Mouse (Mus musculus) stomach, postnatal 0 days (tissue): ENCODE measurements around the gene AC161166.1. TPM values are rescaled to one million over a fixed set of nuclear protein-coding genes. Genes with fewer than 3 reads are reported as not detected.
A peak's percentile ranks its signal among the peaks of the same experiment; 100 is the strongest.

Experiments used
- ATAC-seq: fragments of 200-750 bp; cut with Nextera tagmentation; 2 replicates; pipeline ENCODE4 v1.8.0; 2017; ENCODE audit not compliant: low FRiP score, low TSS enrichment
- DNase-seq: peaks from one replicate; pipeline ENCODE4 v3.0.0-alpha.2; 2016; ENCODE audit warnings: low spot score
- H3K27ac ChIP-seq: fragments of 300-500 bp; sonication (generic); replicated peaks from 2 replicates; pipeline ENCODE4 v1.5.1; 2014; ENCODE audit warnings: mild to moderate bottlenecking, control low read depth
- H3K27me3 ChIP-seq: fragments of 300-500 bp; sonication (generic); 2 replicates; pipeline ENCODE4 v1.6.1; 2014; ENCODE audit warnings: low read length; ENCODE audit not compliant: control insufficient read depth, insufficient read depth
- H3K36me3 ChIP-seq: fragments of 300-500 bp; sonication (generic); 2 replicates; pipeline ENCODE4 v1.6.1; 2014; ENCODE audit warnings: low read length, mixed read lengths; ENCODE audit not compliant: control insufficient read depth, insufficient read depth
- H3K4me1 ChIP-seq: fragments of 300-500 bp; sonication (generic); replicated peaks from 2 replicates; pipeline ENCODE4 v1.6.1; 2014; ENCODE audit warnings: antibody characterized with exemption; ENCODE audit not compliant: control insufficient read depth, insufficient read depth
- H3K4me2 ChIP-seq: fragments of 300-500 bp; sonication (generic); replicated peaks from 2 replicates; pipeline ENCODE4 v1.6.1; 2014; ENCODE audit warnings: low read depth, mild to moderate bottlenecking, control low read depth, moderate library complexity
- H3K4me3 ChIP-seq: fragments of 300-500 bp; sonication (generic); 2 replicates; pipeline ENCODE4 v1.5.1; 2014; ENCODE audit warnings: low read depth, low read length, control low read depth
- H3K9ac ChIP-seq: fragments of 300-500 bp; sonication (generic); 2 replicates; pipeline ENCODE4 v1.6.1; 2014; ENCODE audit warnings: mild to moderate bottlenecking, low read length, control low read depth, mixed read lengths
- H3K9me3 ChIP-seq: fragments of 300-500 bp; sonication (generic); 2 replicates; pipeline ENCODE4 v1.6.1; 2016; ENCODE audit warnings: low read length; ENCODE audit not compliant: control insufficient read depth
- CTCF ChIP-seq: IDR thresholded peaks from 2 replicates; pipeline ENCODE4 v1.5.1; 2016; ENCODE audit warnings: antibody characterized with exemption, low read depth, mild to moderate bottlenecking, moderate library complexity
- EP300 ChIP-seq: optimal IDR thresholded peaks from 2 replicates; pipeline ENCODE3; 2016; ENCODE audit warnings: antibody characterized with exemption
- WGBS: fragments of 180-500 bp; shearing (Covaris S2); extraction: QIAGEN DNeasy Blood & Tissue Kit; methylation state at CpG from one replicate; pipeline ENCODE4 v1.1.7; 2014; 5-methylcytosine and 5-hydroxymethylcytosine counted together
- polyA plus RNA-seq: library from polyadenylated mRNA; unstranded; fragments of >200 nt; fragmentation: Nextera tagmentation; extraction: Ambion mirVana; gene quantifications from 2 replicates; pipeline ENCODE4 v1.2.1, GENCODE M21; 2015

Gene AC161166.1
- polyA plus RNA-seq, 1 experiment from 2014 or later: 0.07 TPM

DNA sequence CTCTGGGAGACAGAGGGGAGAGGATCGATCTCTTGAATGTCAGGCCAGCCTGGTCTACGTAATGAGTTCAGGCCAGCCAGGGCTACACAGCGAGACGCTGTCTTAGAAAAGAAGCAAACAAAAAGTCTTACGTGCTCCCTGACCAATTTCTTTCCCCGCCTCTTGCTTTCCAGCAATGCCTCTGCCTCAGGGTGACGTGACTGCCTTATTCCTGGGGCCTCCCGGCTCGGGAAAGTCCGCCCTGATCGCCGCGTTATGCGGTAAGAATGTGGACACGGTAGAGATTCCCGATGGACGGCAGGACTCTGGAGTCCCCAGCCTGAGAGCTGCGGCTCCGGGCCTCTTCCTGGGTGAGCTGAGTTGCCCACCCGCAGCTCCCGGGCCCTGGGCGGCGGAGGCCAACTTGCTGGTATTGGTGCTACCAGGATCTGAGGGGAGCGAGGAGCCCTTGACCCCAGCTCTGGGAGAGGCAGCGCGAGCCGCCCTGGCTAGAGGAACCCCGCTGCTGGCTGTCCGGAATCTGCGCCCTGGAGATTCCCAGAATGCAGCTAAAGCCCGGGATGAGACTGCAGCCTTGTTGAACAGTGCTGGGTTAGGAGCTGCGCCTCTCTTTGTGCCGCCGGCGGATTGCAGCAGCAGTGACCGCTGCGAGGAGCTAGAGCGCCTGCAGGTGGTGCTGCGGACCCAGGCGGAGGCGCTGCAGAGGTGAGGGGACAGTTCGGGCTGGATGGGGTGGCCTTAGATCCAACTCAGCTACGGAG is 19.1 kb upstream of the AC161166.1 start:
- H3K9me3 ChIP-seq: no peaks in the 10 kb centered on the region
- H3K36me3 ChIP-seq: peaks cover 12% of the 10 kb centered on the region
- ATAC-seq (peak; percentile 68), DNase-seq (peak; percentile 85)
- H3K9ac ChIP-seq: peak overlapping the region; percentile 80
- TF ChIP-seq EP300 (no peak), CTCF (peak; percentile 94)
- H3K27ac ChIP-seq: peak overlapping the region; percentile 94
- H3K27me3 ChIP-seq: no peaks in the 10 kb centered on the region
- peak overlapping the region; percentile 96 for H3K4me2 ChIP-seq
- peak overlapping the region; percentile 60 for H3K4me3 ChIP-seq
- 1% methylated on average over 43 of the region's 43 CpGs for WGBS
- H3K4me1 ChIP-seq: no peaks in the 10 kb centered on the region

DNA sequence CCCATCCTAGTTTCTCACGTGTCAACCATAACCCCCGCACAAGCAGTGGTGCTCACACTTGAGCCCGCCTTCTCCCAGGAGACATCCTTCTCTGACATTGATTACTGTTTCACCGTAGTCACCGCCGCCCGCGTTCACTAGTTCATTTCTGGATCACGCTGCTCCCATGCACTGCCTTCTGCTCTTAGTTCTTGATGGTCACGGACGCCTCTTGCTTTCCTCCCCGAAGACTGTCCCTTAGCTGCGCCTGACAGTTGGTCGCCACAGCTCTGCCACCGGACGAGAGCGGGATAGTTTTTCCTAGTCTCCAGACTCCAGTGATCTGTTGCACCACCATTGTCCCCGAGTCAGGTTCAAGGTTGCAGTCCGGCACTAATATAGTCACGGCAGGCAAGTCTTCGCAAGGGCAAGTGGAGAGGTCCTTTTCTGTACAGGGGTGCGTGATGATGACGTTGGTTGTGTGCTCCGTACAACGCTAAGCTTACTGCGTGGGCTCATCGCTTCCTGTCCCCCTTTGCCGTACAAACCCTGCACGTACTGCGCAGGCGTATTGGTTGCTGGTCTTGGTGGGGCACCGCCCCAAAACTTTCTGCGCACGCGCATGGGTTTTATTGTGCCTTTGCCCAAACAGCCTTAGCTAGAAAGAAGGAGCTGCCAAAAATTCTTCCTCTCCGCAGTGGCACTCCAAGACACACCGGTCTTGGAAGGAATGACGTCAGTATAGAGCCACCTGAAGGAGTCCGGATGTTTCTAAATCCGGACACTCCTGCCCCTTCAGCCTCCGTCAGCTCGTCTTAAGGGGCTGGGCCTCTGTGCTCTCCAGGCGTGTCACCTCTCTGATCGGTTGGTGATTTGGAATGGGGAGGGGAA is 18.0 kb upstream of the AC161166.1 start, which contains the start of gene Irgq:
Irgq (plus strand) TSS at position 628 of the 870 bp plus-strand sequence.
- Histone ChIP-seq H3K4me1 (no peaks in the 10 kb centered on the region), H3K27ac (peak within 1 kb of the TSS; percentile 94), H3K4me3 (peak within 1 kb of the TSS; percentile 60), H3K9ac (peak within 1 kb of the TSS; percentile 80), H3K27me3 (no peaks in the 10 kb centered on the region), H3K4me2 (peak within 1 kb of the TSS; percentile 96), H3K36me3 (peaks cover 12% of the 10 kb centered on the region), H3K9me3 (no peaks in the 10 kb centered on the region)
- ATAC-seq: peak; percentile 95
- under 1% methylated on average over 44 of the region's 44 CpGs for WGBS
- DNase-seq: peak; percentile 98
- peak; percentile 23 for TF ChIP-seq CTCF
- no peak for TF ChIP-seq EP300

- TF ChIP-seq CTCF (no peak), EP300 (no peak)
- ATAC-seq: no peak
- 47% methylated on average over 11 of the region's 11 CpGs for WGBS
- H3K4me3 ChIP-seq: peak overlapping the region; percentile 60
- peak; percentile 36 for DNase-seq
- no peaks in the 10 kb centered on the region for H3K27me3 ChIP-seq
- H3K4me2 ChIP-seq: peak overlapping the region; percentile 55
- peak overlapping the region; percentile 93; the same call in 1 of the 2 replicates for H3K27ac ChIP-seq
- no peaks in the 10 kb centered on the region for H3K9me3 ChIP-seq
- H3K9ac ChIP-seq: peak overlapping the region; percentile 69
- peaks cover 12% of the 10 kb centered on the region for H3K36me3 ChIP-seq
- no peaks in the 10 kb centered on the region for H3K4me1 ChIP-seq
Measured at GRCm38 (mm10) chr7:24529580-24529979, 17.3 kb upstream of the AC161166.1 start.

- H3K27me3 ChIP-seq: no peaks in the 10 kb centered on the region
- H3K9ac ChIP-seq: no peak overlapping the region
- no peak overlapping the region for H3K4me3 ChIP-seq
- H3K36me3 ChIP-seq: peaks cover 8% of the 10 kb centered on the region
- no peak overlapping the region for H3K27ac ChIP-seq
- no peaks in the 10 kb centered on the region for H3K4me1 ChIP-seq
- 91% methylated on average over 11 of the region's 11 CpGs for WGBS
- ATAC-seq (no peak), DNase-seq (no peak)
- no peak for TF ChIP-seq CTCF
- TF ChIP-seq EP300: no peak
- H3K4me2 ChIP-seq: no peak overlapping the region
- no peaks in the 10 kb centered on the region for H3K9me3 ChIP-seq
Measured at GRCm38 (mm10) chr7:24528861-24529260, 16.6 kb upstream of the AC161166.1 start.

GRCm38 (mm10) chr7:24525686-24526420 is 13.6 kb upstream of the AC161166.1 start:
- H3K36me3 ChIP-seq: no peaks in the 10 kb centered on the region
- 85% methylated on average over 12 of the region's 12 CpGs for WGBS
- ATAC-seq (no peak), DNase-seq (no peak)
- no peaks in the 10 kb centered on the region for H3K9me3 ChIP-seq
- no peak overlapping the region for H3K27ac ChIP-seq
- no peak for TF ChIP-seq EP300
- no peak for TF ChIP-seq CTCF
- no peaks in the 10 kb centered on the region for H3K4me1 ChIP-seq
- no peaks in the 10 kb centered on the region for H3K27me3 ChIP-seq
- no peak overlapping the region for H3K9ac ChIP-seq
- no peak overlapping the region for H3K4me3 ChIP-seq
- no peak overlapping the region for H3K4me2 ChIP-seq
